Mouse (Mus musculus) left cerebral cortex, adult 11 months (tissue): ENCODE measurements at regions not wholly inside any gene's neighbourhood (a gene's known extent, or its start where the extent isn't known, plus 50 kb on each side); places are given as distances from the start of the nearest gene placed in this dataset.

ENCODE experiments used
- DNase-seq: peaks from one replicate; pipeline ENCODE4 v3.0.0; 2022; ENCODE audit warnings: low spot score

DNA sequence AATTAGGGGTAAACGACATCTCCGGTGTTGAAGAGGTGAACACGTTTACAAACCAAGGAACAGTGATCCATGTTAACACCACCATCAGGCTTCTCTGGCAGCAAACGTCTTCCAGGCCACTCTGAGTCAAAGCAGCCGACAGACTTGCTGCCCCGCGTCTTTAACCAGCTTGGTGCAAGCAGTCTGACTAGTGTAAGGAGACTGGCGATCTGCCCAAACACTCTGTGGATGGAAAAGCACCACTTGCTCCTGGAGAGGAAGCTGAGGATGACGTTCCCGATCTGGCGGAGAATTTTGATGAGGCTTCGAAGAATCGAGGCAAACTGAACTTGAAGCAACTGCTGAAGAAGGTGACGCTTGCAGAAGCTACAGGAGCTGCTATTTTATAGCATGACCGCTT, 57.5 kb upstream of the Med13l start:
- no peak for DNase-seq

- no peak for DNase-seq
These were observed 56.3 kb upstream of the Med13l start for GRCm38 (mm10) chr5:118504170-118504569.

- DNase-seq, result no peak
These were observed 55.6 kb upstream of the Med13l start for GRCm38 (mm10) chr5:118504926-118505325.

DNA sequence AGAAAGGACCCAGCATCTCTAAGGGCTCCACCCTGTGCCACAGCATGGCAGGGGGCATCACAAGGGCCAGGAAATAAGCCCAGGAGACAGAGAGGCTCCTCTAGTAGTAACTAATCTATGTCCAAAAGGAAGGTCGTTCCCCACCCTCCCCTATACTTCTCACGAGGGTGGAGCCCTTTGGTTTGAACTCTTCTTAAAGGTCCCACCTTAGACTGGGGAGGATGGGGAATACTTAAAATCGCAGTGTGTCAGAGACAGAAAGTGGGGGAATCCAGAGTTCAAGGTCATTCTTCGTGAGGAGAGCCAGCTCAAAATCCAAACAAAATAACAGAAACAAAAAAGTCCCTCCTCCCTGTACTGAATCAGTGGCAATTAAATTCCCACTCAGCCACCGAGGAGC, 50.6 kb upstream of the Med13l start:
- no peak for DNase-seq
